Mouse (Mus musculus) lung, postnatal 4 days (tissue): ENCODE measurements around the gene Pspc1.

Experiments used
- DNase-seq, 2 experiments: peaks; one replicate each; pipeline ENCODE4 v3.0.0; 2021

Gene Pspc1

DNA sequence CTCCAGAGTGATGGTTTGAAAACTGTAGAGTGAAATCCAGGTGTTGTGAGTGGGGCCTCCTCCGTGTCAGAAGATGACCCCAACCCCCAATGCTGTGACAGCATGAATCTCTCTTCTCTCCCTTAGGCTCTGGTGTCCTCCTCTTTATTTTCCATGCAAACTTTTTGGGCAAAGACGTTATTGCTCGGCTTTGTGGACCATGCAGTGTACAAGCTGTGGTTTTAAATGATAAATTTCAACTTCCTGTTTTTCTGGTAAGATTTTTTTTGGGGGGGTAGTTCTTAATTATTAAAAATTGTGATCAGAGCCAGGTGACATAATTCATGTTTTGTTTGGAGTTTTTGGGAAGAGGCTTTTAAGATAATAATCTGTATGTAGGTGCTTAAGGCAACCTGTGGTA lies 82.6 kb downstream of the Pspc1 start:
- DNase-seq = no peak

GRCm38 (mm10) chr14:56689766-56690165 lies 88.3 kb downstream of the Pspc1 start:
- DNase-seq = no peak

GRCm38 (mm10) chr14:56689116-56689515 lies 89.0 kb downstream of the Pspc1 start:
- no peak for DNase-seq

DNA sequence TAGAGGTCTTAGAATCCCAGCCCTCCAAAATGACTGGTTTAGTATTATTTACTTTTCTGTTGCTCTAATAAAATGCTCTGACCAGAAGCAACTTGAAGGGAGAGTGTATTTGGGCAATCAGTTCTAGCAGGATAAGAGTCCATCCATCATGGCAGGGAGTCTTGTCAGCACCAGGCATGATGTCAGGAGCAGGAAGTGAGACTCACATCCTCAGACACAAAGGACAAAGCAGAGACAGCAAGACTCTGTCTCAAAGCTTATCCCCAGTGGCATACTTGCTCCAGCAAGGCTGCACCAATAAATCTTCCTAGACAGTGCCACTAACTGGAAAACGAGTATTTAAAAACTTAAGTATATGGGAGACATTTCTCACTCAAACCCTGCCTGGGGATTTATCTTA lies 92.7 kb downstream of the Pspc1 start:
- DNase-seq = no peak
